Mouse (Mus musculus) midbrain, embryonic 16.5 days (tissue): ENCODE data around the gene Col4a4. TPM values are rescaled to one million over a fixed set of nuclear protein-coding genes. Genes with fewer than 3 reads are reported as not detected.

Experiments
- ATAC-seq: fragments of 200-750 bp; cut with Nextera tagmentation; 2 replicates; pipeline ENCODE4 v1.8.0; 2017; ENCODE audit warnings: moderate TSS enrichment
- H3K27ac ChIP-seq: fragments of 300-500 bp; sonication (generic); 2 replicates; pipeline ENCODE4 v1.5.1; 2014; ENCODE audit warnings: mild to moderate bottlenecking, low read length, mixed read lengths
- H3K27me3 ChIP-seq: fragments of 300-500 bp; sonication (generic); 2 replicates; pipeline ENCODE4 v1.6.1; 2014; ENCODE audit warnings: low read depth, low read length, mixed read lengths; ENCODE audit not compliant: control insufficient read depth, insufficient read depth
- H3K36me3 ChIP-seq: fragments of 300-500 bp; sonication (generic); 2 replicates; pipeline ENCODE4 v1.6.1; 2014; ENCODE audit warnings: mild to moderate bottlenecking, low read length, moderate library complexity, mixed read lengths; ENCODE audit not compliant: control insufficient read depth, insufficient read depth
- H3K4me1 ChIP-seq: fragments of 300-500 bp; sonication (generic); 2 replicates; pipeline ENCODE4 v1.6.1; 2014; ENCODE audit warnings: mild to moderate bottlenecking, low read length, mixed read lengths; ENCODE audit not compliant: control insufficient read depth, insufficient read depth
- H3K4me2 ChIP-seq: fragments of 300-500 bp; sonication (generic); 2 replicates; pipeline ENCODE4 v1.6.1; 2014; ENCODE audit warnings: mild to moderate bottlenecking, low read length, mixed read lengths
- H3K4me3 ChIP-seq: fragments of 300-500 bp; sonication (generic); 2 replicates; pipeline ENCODE4 v1.5.1; 2014; ENCODE audit warnings: low read depth, mild to moderate bottlenecking, low read length, moderate library complexity, mixed read lengths
- H3K9ac ChIP-seq: fragments of 300-500 bp; sonication (generic); 2 replicates; pipeline ENCODE4 v1.6.1; 2014; ENCODE audit warnings: low read depth, low read length, mixed read lengths
- H3K9me3 ChIP-seq: fragments of 300-500 bp; sonication (generic); replicated peaks from 2 replicates; pipeline ENCODE4 v1.6.1; 2014; ENCODE audit warnings: mild to moderate bottlenecking, low read length, mixed read lengths; ENCODE audit not compliant: control insufficient read depth, poor library complexity, severe bottlenecking
- WGBS: fragments of 180-500 bp; shearing (Covaris S2); extraction: QIAGEN DNeasy Blood & Tissue Kit; methylation state at CpG from one replicate; pipeline ENCODE4 v1.1.7; 2014; 5-methylcytosine and 5-hydroxymethylcytosine counted together
- polyA plus RNA-seq: library from polyadenylated mRNA; unstranded; fragments of >200 nt; fragmentation: Nextera tagmentation; extraction: Ambion mirVana; gene quantifications from 2 replicates; pipeline ENCODE4 v1.2.1, GENCODE M21; 2015

Col4a4 gene
- polyA plus RNA-seq, 1 experiment from 2014 or later, result 0.25 TPM

- whole genome bisulfite sequencing, result 79% methylated on average over 2 of the region's 2 CpGs
- no peaks in the 10 kb centered on the region for H3K9me3 ChIP-seq
- H3K27ac ChIP-seq, result no peak overlapping the region
- no peak for ATAC-seq
- H3K4me3 ChIP-seq, result no peak overlapping the region
- no peaks in the 10 kb centered on the region for H3K4me1 ChIP-seq
- H3K27me3 ChIP-seq, result no peaks in the 10 kb centered on the region
- H3K9ac ChIP-seq, result no peak overlapping the region
- no peak overlapping the region for H3K4me2 ChIP-seq
- no peaks in the 10 kb centered on the region for H3K36me3 ChIP-seq
Observed at GRCm38 (mm10) chr1:82491954-82492353, 94.7 kb downstream of the Col4a4 start.

GRCm38 (mm10) chr1:82486371-82486770 lies 100.3 kb downstream of the Col4a4 start:
- no peaks in the 10 kb centered on the region for H3K27me3 ChIP-seq
- no peak overlapping the region for H3K27ac ChIP-seq
- H3K9me3 ChIP-seq, result no peaks in the 10 kb centered on the region
- H3K4me2 ChIP-seq, result no peak overlapping the region
- ATAC-seq, result no peak
- H3K4me1 ChIP-seq, result no peaks in the 10 kb centered on the region
- no peak overlapping the region for H3K4me3 ChIP-seq
- H3K36me3 ChIP-seq, result no peaks in the 10 kb centered on the region
- no peak overlapping the region for H3K9ac ChIP-seq
- WGBS, result 94% methylated on average over 4 of the region's 4 CpGs

GRCm38 (mm10) chr1:82482371-82482770 lies 104.3 kb downstream of the Col4a4 start:
- Histone ChIP-seq H3K9me3 (no peaks in the 10 kb centered on the region), H3K4me3 (no peak overlapping the region), H3K36me3 (no peaks in the 10 kb centered on the region), H3K27ac (no peak overlapping the region), H3K9ac (no peak overlapping the region), H3K4me2 (no peak overlapping the region), H3K4me1 (no peaks in the 10 kb centered on the region), H3K27me3 (no peaks in the 10 kb centered on the region)
- WGBS, result 86% methylated on average over 7 of the region's 7 CpGs
- no peak for ATAC-seq

GRCm38 (mm10) chr1:82479696-82480487 lies 106.8 kb downstream of the Col4a4 start:
- H3K4me2 ChIP-seq, result no peak overlapping the region
- no peaks in the 10 kb centered on the region for H3K36me3 ChIP-seq
- no peak for ATAC-seq
- H3K4me1 ChIP-seq, result peaks cover 6% of the 10 kb centered on the region
- H3K9me3 ChIP-seq, result no peaks in the 10 kb centered on the region
- H3K27me3 ChIP-seq, result no peaks in the 10 kb centered on the region
- H3K27ac ChIP-seq, result no peak overlapping the region
- H3K9ac ChIP-seq, result no peak overlapping the region
- 83% methylated on average over 12 of the region's 12 CpGs for WGBS
- no peak overlapping the region for H3K4me3 ChIP-seq

GRCm38 (mm10) chr1:82476746-82477145 lies 109.9 kb downstream of the Col4a4 start:
- Histone ChIP-seq H3K9ac (no peak overlapping the region), H3K4me2 (peak overlapping the region; percentile 41), H3K27me3 (no peaks in the 10 kb centered on the region), H3K4me1 (peaks cover 6% of the 10 kb centered on the region), H3K36me3 (no peaks in the 10 kb centered on the region), H3K4me3 (no peak overlapping the region), H3K27ac (peak overlapping the region; percentile 53), H3K9me3 (no peaks in the 10 kb centered on the region)
- ATAC-seq, result peak; percentile 31; the same call in 1 of the 2 replicates
- WGBS, result 13% methylated on average over 9 of the region's 9 CpGs

GRCm38 (mm10) chr1:82476256-82476655 lies 110.4 kb downstream of the Col4a4 start:
- peak; percentile 69 for ATAC-seq
- Histone ChIP-seq H3K4me1 (peaks cover 6% of the 10 kb centered on the region), H3K27me3 (no peaks in the 10 kb centered on the region), H3K9me3 (no peaks in the 10 kb centered on the region), H3K4me3 (no peak overlapping the region), H3K36me3 (no peaks in the 10 kb centered on the region), H3K4me2 (peak overlapping the region; percentile 41; the same call in 1 of the 2 replicates), H3K27ac (no peak overlapping the region; the same call in 1 of the 2 replicates), H3K9ac (no peak overlapping the region)
- WGBS, result 36% methylated on average over 11 of the region's 11 CpGs

- Histone ChIP-seq H3K36me3 (no peaks in the 10 kb centered on the region), H3K4me3 (no peak overlapping the region), H3K4me2 (no peak overlapping the region), H3K4me1 (peaks cover 6% of the 10 kb centered on the region), H3K9me3 (no peaks in the 10 kb centered on the region), H3K27ac (no peak overlapping the region), H3K27me3 (no peaks in the 10 kb centered on the region), H3K9ac (no peak overlapping the region)
- peak; percentile 15; the same call in 1 of the 2 replicates for ATAC-seq
- WGBS, result 82% methylated on average over 4 of the region's 4 CpGs
Observed at GRCm38 (mm10) chr1:82475821-82476220, 110.8 kb downstream of the Col4a4 start.

- H3K27ac ChIP-seq, result no peak overlapping the region
- ATAC-seq, result no peak
- 58% methylated on average over 5 of the region's 5 CpGs for WGBS
Observed at GRCm38 (mm10) chr1:82475254-82475653, 111.4 kb downstream of the Col4a4 start.

GRCm38 (mm10) chr1:82474461-82474961 lies 112.1 kb downstream of the Col4a4 start:
- no peaks in the 10 kb centered on the region for H3K9me3 ChIP-seq
- H3K4me2 ChIP-seq, result no peak overlapping the region
- H3K27ac ChIP-seq, result no peak overlapping the region
- H3K9ac ChIP-seq, result no peak overlapping the region
- H3K4me3 ChIP-seq, result no peak overlapping the region
- WGBS, result 27% methylated on average over 4 of the region's 4 CpGs
- ATAC-seq, result no peak
- H3K36me3 ChIP-seq, result no peaks in the 10 kb centered on the region
- no peaks in the 10 kb centered on the region for H3K27me3 ChIP-seq
- H3K4me1 ChIP-seq, result peaks cover 6% of the 10 kb centered on the region

More at GRCm38 (mm10) chr1:82475254-82475653, 111.4 kb downstream of the Col4a4 start:
- H3K4me3 ChIP-seq, result no peak overlapping the region
- H3K4me2 ChIP-seq, result no peak overlapping the region
- no peak overlapping the region for H3K9ac ChIP-seq
- peaks cover 6% of the 10 kb centered on the region for H3K4me1 ChIP-seq
- no peaks in the 10 kb centered on the region for H3K9me3 ChIP-seq
- no peaks in the 10 kb centered on the region for H3K36me3 ChIP-seq
- H3K27me3 ChIP-seq, result no peaks in the 10 kb centered on the region
